Mouse (Mus musculus) MN1 (cell line): ENCODE results near the gene Fibp.
"Not testable (repeated sequence)": the region's sequence is repeated elsewhere in the genome, so short reads cannot be mapped to it uniquely, and the experiment has no call there.

Experiments used
- DNase-seq: peaks from one replicate; pipeline ENCODE4 v3.0.0-alpha.2; 2016; ENCODE audit warnings: low spot score

Fibp gene

GRCm38 (mm10) chr19:5487768-5488550 lies 27.5 kb downstream of the Fibp start, which contains the start of gene Mus81:
Gene Mus81 (minus strand): TSS chr19:5488402.
- DNase-seq: peak; percentile 93

DNA sequence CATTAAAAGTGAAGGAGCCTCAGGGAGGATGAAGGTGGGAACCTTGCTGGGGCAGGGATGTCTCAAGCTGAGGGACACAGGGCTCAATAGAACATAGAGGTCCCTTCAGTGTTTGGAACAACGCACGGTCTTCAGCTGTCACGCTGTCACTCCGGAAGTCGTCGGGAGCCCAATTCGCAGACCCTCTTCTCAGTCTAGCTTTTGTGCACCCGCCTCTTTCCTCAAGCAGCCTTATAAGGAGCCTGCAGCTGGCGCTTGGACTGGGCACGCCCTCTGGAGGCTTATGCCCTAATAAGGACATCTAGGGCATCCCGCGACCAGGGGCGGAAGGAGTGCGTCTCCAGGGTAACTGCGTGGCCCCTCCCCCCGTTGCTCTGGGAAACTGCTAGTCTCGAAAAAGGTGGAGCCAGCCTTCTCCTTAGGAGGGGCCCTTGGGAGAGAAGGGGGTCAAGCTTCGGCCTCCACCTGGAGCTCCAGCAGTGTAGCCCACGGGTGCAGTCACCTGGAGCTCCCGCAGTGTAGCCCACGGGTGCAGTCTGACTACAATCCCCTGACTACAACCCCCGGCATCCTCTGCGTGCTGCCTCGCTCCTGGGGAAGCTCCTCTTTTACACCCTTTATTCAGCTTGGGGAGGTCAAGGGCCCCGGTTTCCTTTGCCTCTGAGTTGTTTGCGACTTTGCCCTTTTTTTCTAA lies 28.6 kb downstream of the Fibp start:
- DNase-seq: peak; percentile 93

- not testable (repeated sequence) for DNase-seq
These were observed 29.3 kb downstream of the Fibp start for GRCm38 (mm10) chr19:5489721-5490120.

DNA sequence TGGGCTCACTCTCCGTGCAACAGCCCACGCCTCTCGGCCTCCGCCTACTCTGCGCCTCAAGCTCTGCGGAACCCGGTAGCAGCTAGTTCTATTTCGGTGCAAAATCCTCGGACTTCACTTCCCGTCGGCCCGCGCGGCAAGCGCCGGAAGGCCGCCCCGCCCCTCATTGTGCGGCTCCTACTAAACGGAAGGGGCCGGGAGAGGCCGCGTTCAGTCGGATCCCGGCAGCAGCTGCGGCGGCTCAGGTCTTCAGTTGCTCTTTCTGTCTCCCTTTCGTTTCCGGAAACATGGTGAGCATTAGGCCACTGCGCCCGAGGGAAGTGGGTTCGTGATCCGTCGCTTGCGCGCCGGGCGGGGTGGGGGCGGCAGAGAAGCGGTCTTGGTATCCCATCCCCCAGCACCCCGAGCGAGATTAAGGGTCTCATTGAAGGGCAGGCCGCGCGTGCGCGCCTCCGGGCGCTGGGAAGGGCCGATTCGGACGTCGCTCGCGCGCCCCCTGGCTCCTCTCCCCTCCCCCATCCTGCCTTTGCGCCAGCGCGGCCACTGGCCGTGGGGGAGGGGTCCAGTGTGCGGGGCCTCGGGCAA lies 30.0 kb downstream of the Fibp start, which contains the start of gene Cfl1:
Gene Cfl1, plus strand, starts transcription at position 143 of the 585 bp plus-strand sequence.
- DNase-seq: peak; percentile 92

DNA sequence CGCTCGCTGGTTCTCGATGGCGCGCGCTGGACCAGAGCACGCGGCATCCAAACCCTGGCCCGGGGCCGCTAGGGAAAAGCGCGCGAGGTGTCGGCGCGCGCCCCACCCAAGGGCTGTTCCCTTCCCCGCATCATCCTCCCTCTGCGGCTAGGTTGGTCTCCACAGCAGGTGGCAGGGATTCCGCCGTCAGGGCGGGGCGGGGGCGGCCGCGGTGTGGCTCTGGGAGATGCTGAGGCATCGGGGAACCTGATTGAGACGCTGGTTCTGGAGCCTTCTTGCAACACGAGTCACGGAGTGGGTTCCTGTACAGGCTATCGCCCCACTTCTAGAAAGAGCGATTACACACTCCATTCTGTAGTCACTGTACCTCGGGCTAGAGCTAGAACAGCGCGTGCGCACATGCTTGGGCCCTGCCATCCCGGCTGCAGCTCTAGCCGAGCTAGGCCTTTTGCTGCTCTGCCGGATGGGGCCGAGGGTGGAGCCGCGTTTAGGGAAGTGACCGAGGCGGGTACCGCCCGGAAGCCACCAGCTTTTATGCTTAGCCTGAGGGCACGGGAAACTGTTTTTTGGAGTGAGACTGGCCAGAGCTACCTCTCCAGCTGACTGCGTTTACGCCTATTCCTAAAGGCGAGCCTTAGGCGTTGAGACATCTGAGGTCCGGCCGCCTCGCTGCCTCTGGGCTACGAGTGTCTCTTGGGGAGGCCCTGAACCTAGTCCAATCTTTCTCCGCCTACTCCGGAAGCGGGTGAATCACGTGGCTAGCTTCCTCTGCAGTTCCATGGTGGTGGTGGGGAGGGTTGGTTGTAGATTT lies 30.7 kb downstream of the Fibp start:
- peak; percentile 78 for DNase-seq

DNA sequence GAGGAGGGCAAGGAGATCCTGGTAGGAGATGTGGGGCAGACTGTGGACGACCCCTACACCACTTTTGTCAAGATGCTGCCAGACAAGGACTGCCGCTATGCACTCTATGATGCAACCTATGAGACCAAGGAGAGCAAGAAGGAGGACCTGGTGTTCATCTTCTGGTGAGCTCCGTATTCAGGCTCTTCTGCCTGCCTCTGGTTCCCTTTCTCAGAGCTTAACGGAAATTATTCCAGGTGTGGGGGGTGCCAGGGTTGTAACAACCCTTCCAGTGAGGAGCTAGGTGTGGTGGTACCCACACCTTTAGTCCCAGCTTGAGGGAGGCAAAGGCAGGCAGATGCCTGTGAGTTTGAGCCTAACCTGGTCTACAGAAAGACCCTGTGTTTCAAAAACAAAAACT lies 32.2 kb downstream of the Fibp start:
- no peak for DNase-seq

GRCm38 (mm10) chr19:5493301-5493721 lies 32.9 kb downstream of the Fibp start:
- peak; percentile 53 for DNase-seq

GRCm38 (mm10) chr19:5494314-5494713 lies 33.9 kb downstream of the Fibp start:
- DNase-seq: no peak

DNA sequence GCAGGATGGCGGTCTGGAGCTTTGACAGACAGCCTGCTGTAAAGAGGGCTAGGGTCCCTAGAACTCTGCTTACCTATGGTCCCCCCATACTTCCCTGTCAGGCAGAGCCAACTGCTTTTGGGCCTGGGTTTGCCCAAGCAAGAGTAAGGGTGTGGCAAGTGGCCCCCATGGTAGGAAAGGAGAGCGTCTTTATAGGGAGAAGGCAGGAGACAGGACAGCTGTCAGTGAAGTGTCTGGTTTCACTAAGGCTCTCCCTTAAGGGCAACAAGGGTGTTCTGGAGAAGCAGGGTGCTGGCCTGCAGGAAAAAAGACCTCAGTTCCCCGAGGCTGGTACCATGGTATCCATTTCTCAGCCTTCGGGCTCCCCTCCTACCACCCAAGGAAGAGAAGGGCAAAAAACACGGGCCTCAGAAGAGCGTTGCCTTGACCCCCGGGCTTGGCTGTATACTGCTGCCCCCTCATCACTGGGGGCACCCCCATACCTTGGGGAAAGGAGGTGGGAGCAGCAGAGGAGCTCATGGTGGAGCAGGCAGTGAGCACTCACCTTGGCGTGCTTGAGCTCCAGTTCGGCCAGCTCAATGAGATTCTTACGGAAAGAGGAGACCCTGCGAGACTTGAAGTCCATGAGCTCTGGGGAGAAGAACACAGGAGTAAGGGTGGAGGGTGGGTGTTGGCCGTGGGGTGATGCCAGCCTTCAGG lies 35.1 kb downstream of the Fibp start:
- DNase-seq: no peak

DNA sequence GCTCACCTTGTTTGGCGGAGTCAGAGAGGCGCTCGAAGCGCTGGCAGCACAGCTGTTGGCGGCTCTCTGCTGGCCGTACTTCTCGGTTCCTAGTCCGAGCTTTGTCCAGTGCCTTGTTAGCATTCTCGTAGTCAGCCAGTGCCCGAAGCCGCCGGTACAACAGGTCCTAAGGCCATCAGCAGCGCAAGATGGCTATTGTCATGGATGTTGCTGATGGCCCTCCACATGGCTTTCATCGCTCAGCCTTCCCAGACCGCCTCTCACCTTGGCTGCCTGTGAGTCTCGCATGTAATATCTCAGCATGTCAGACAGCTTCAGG lies 35.6 kb downstream of the Fibp start:
- DNase-seq: no peak

DNA sequence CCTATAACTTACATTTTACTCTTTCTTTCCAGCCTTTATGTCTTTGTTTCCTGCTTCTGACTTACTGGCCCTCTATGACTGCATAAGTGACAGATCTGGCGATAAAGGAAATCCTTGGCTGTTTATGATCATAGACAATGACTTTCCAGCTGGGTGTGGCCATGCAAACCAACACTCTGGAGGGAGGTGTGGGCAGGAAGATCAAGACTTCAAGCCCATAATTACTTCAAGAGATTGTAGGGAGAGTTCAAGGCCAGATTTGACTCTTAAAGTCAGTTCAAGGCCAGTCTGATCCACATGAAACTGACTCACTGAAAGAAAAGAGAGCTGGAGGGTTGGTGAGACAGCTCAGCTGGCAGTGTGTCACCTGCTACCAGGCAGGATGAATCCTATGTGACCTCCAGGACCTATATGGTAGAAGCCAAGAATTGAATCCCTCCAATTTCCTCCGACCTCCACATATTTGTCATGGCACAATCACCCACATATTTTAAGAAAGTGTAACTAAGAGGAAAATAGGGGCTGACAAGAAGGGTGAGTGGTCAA lies 40.0 kb downstream of the Fibp start:
- DNase-seq: no peak

DNA sequence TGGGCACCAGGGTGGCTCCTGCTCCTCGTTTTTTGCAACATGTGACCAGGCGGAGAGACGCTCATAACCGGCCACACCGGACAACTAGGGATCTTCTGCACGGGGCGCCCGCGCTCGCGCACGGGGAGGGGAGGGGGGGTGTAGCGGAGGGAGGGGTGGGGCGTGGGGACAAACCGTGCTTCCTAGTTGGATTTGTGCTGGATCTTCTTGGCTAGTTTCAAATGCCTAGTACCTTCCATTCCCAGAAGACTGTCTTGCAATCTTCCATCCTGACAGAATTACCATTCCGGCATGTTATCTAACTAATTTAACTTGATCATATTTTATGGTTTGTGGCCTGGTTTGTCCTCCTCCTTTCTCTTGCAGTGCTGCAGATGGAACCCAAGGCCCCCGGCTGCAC lies 43.3 kb downstream of the Fibp start, which contains the start of gene 1700020D05Rik:
Gene 1700020D05Rik, minus strand, starts transcription at position 101 of the 400 bp plus-strand sequence.
- no peak for DNase-seq

- peak; percentile 96 for DNase-seq
These were observed 49.9 kb downstream of the Fibp start, which contains the start of gene Snx32 for GRCm38 (mm10) chr19:5510031-5511026. Gene Snx32 (minus strand): TSS chr19:5510538.

- no peak for DNase-seq
These were observed 50.7 kb downstream of the Fibp start for GRCm38 (mm10) chr19:5511074-5511632.

- no peak for DNase-seq
These were observed 51.9 kb downstream of the Fibp start for GRCm38 (mm10) chr19:5512091-5513004.

- no peak for DNase-seq
These were observed 52.6 kb downstream of the Fibp start for GRCm38 (mm10) chr19:5513005-5513349.
